Mouse (Mus musculus): ENCODE results near the gene Cnrip1. TPM values are rescaled to one million over a fixed set of nuclear protein-coding genes. Genes with fewer than 3 reads are reported as not detected.
"Not testable (repeated sequence)": the region's sequence is repeated elsewhere in the genome, so short reads cannot be mapped to it uniquely, and the experiment has no call there.

Cnrip1 gene
- 1 to 10 TPM; 4.5 to 6.6 TPM for polyA plus RNA-seq (2017; shearing (Covaris generic))

GRCm38 (mm10) chr11:17051545-17052475 lies at the start of gene Cnrip1, which contains the start of gene Plek:
TSS of gene Cnrip1 (plus strand) at chr11:17051586.
TSS of gene Plek (minus strand) at chr11:17052381.
- peak; percentile 61 for ATAC-seq

GRCm38 (mm10) chr11:17002739-17003373 lies 48.5 kb upstream of the Cnrip1 start:
- ATAC-seq: no peak

- ATAC-seq: no peak
These were observed 47.6 kb upstream of the Cnrip1 start for GRCm38 (mm10) chr11:17003757-17004156.

GRCm38 (mm10) chr11:17004899-17005846 lies 46.2 kb upstream of the Cnrip1 start:
- ATAC-seq: no peak

- not testable (repeated sequence) for ATAC-seq
These were observed 44.9 kb upstream of the Cnrip1 start for GRCm38 (mm10) chr11:17006526-17006925.

GRCm38 (mm10) chr11:17007517-17008173 lies 43.7 kb upstream of the Cnrip1 start:
- no peak for ATAC-seq

GRCm38 (mm10) chr11:17008498-17008941 lies 42.9 kb upstream of the Cnrip1 start:
- ATAC-seq: peak; percentile 61

GRCm38 (mm10) chr11:17012948-17013347 lies 38.4 kb upstream of the Cnrip1 start:
- ATAC-seq: no peak

GRCm38 (mm10) chr11:17019328-17019727 lies 32.1 kb upstream of the Cnrip1 start:
- ATAC-seq: no peak

- no peak for ATAC-seq
These were observed 28.2 kb upstream of the Cnrip1 start for GRCm38 (mm10) chr11:17023206-17023605.

- ATAC-seq: no peak
These were observed 27.4 kb upstream of the Cnrip1 start for GRCm38 (mm10) chr11:17023984-17024383.

- ATAC-seq: no peak
These were observed 5.6 kb upstream of the Cnrip1 start for GRCm38 (mm10) chr11:17045806-17046205.

- ATAC-seq: no peak
These were observed 1.2 kb downstream of the Cnrip1 start for GRCm38 (mm10) chr11:17052476-17053049.

- not testable (repeated sequence) for ATAC-seq
These were observed 18.0 kb downstream of the Cnrip1 start for GRCm38 (mm10) chr11:17069360-17069759.

- ATAC-seq: no peak
These were observed 24.3 kb downstream of the Cnrip1 start for GRCm38 (mm10) chr11:17075656-17076055.

GRCm38 (mm10) chr11:17082086-17082485 lies 30.7 kb downstream of the Cnrip1 start:
- no peak for ATAC-seq

GRCm38 (mm10) chr11:17082953-17083352 lies 31.6 kb downstream of the Cnrip1 start:
- ATAC-seq: no peak

- ATAC-seq: no peak
These were observed 32.1 kb downstream of the Cnrip1 start for GRCm38 (mm10) chr11:17083455-17083854.

- ATAC-seq: no peak
These were observed 32.5 kb downstream of the Cnrip1 start for GRCm38 (mm10) chr11:17083866-17084265.

GRCm38 (mm10) chr11:17086106-17086505 lies 34.7 kb downstream of the Cnrip1 start:
- ATAC-seq: no peak

- no peak for ATAC-seq
These were observed 55.5 kb downstream of the Cnrip1 start for GRCm38 (mm10) chr11:17106936-17107335.

All from activated CD4-positive, CD25-positive, alpha-beta regulatory T cell, adult 4 months (primary cell).